Mouse (Mus musculus) liver, adult 2 months (tissue): ENCODE measurements at regions not wholly inside any gene's neighbourhood (a gene's known extent, or its start where the extent isn't known, plus 50 kb on each side); places are given as distances from the start of the nearest gene placed in this dataset.

Experiments used
- CTCF ChIP-seq: fragments of 200-500 bp; IDR thresholded peaks from 2 replicates; pipeline ENCODE4 v1.5.1; 2011; ENCODE audit warnings: low read depth, low read length, control low read depth
- POLR2A ChIP-seq: fragments of 200-500 bp; IDR thresholded peaks from 2 replicates; pipeline ENCODE4 v1.6.1; 2011; ENCODE audit warnings: low read length, control low read depth; ENCODE audit not compliant: insufficient read depth; ENCODE audit errors: extremely low read depth

- no peak for TF ChIP-seq CTCF
- TF ChIP-seq POLR2A, result no peak
These were observed 235.2 kb downstream of the Gm21833 start for GRCm38 (mm10) chr16:83063423-83063822.
